Mouse (Mus musculus) midbrain, embryonic 12.5 days (tissue): ENCODE results near the gene Sh3bgrl2. TPM values are rescaled to one million over a fixed set of nuclear protein-coding genes. Genes with fewer than 3 reads are reported as not detected.

ENCODE experiments used
- ATAC-seq: fragments of 200-750 bp; cut with Nextera tagmentation; 2 replicates; pipeline ENCODE4 v1.8.0; 2017; ENCODE audit warnings: low read depth, moderate TSS enrichment, moderate library complexity; ENCODE audit not compliant: low FRiP score
- H3K27ac ChIP-seq: fragments of 300-500 bp; sonication (generic); replicated peaks from 2 replicates; pipeline ENCODE4 v1.5.1; 2016; ENCODE audit warnings: mild to moderate bottlenecking
- H3K27me3 ChIP-seq: fragments of 300-500 bp; sonication (generic); 2 replicates; pipeline ENCODE4 v1.6.1; 2016; ENCODE audit warnings: mild to moderate bottlenecking
- H3K36me3 ChIP-seq: fragments of 300-500 bp; sonication (generic); 2 replicates; pipeline ENCODE4 v1.6.1; 2016
- H3K4me1 ChIP-seq: fragments of 300-500 bp; sonication (generic); 2 replicates; pipeline ENCODE4 v1.6.1; 2016
- H3K4me2 ChIP-seq: fragments of 300-500 bp; sonication (generic); replicated peaks from 2 replicates; pipeline ENCODE4 v1.6.1; 2016; ENCODE audit warnings: mild to moderate bottlenecking, moderate library complexity
- H3K4me3 ChIP-seq: fragments of 300-500 bp; sonication (generic); 2 replicates; pipeline ENCODE4 v1.5.1; 2016; ENCODE audit warnings: mild to moderate bottlenecking
- H3K9ac ChIP-seq: fragments of 300-500 bp; sonication (generic); replicated peaks from 2 replicates; pipeline ENCODE4 v1.6.1; 2016; ENCODE audit warnings: mild to moderate bottlenecking, moderate library complexity
- H3K9me3 ChIP-seq: fragments of 300-500 bp; sonication (generic); 2 replicates; pipeline ENCODE4 v1.6.1; 2016; ENCODE audit warnings: mild to moderate bottlenecking
- WGBS: fragments of 180-500 bp; shearing (Covaris S2); methylation state at CpG from one replicate; pipeline ENCODE4 v1.1.7; 2016; 5-methylcytosine and 5-hydroxymethylcytosine counted together
- polyA plus RNA-seq: library from polyadenylated mRNA; unstranded; fragments of >200 nt; fragmentation: Nextera tagmentation; extraction: Ambion mirVana; gene quantifications from 2 replicates; pipeline ENCODE4 v1.2.1, GENCODE M21; 2016

Gene Sh3bgrl2
- polyA plus RNA-seq, 1 experiment from 2014 or later: 6.6 TPM

GRCm38 (mm10) chr9:83598047-83598446, 49.9 kb downstream of the Sh3bgrl2 start:
- Histone ChIP-seq H3K36me3 (no peaks in the 10 kb centered on the region), H3K4me2 (no peak overlapping the region), H3K27me3 (no peaks in the 10 kb centered on the region), H3K9me3 (no peaks in the 10 kb centered on the region), H3K4me3 (no peak overlapping the region), H3K9ac (no peak overlapping the region), H3K27ac (no peak overlapping the region), H3K4me1 (peaks cover 8% of the 10 kb centered on the region)
- 68% methylated on average over 7 of the region's 7 CpGs for WGBS
- ATAC-seq: no peak

DNA sequence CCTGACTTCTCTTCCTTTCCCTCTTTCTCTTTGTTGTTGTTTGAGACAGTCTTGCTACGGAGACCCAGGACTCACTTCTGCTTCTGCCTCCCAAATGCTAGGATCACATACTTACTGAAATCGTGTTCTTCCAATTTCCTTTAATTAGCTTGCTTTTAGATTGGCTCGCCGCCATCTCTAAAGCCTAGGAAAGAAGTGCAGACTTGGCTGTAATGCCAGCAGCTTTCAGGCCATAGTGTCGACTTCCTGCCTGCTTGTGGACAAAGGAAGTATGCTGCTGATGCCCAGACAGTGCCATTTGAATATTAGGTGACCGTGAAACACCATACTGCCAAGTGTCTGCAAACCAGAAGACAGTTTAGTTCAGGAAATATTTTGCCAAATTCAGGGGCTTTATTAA, 51.4 kb downstream of the Sh3bgrl2 start:
- no peak for ATAC-seq
- Histone ChIP-seq H3K4me2 (no peak overlapping the region), H3K27ac (no peak overlapping the region), H3K4me1 (peaks cover 22% of the 10 kb centered on the region), H3K36me3 (no peaks in the 10 kb centered on the region), H3K9me3 (no peaks in the 10 kb centered on the region), H3K9ac (no peak overlapping the region), H3K27me3 (no peaks in the 10 kb centered on the region), H3K4me3 (no peak overlapping the region)
- WGBS: 78% methylated on average over 6 of the region's 6 CpGs

DNA sequence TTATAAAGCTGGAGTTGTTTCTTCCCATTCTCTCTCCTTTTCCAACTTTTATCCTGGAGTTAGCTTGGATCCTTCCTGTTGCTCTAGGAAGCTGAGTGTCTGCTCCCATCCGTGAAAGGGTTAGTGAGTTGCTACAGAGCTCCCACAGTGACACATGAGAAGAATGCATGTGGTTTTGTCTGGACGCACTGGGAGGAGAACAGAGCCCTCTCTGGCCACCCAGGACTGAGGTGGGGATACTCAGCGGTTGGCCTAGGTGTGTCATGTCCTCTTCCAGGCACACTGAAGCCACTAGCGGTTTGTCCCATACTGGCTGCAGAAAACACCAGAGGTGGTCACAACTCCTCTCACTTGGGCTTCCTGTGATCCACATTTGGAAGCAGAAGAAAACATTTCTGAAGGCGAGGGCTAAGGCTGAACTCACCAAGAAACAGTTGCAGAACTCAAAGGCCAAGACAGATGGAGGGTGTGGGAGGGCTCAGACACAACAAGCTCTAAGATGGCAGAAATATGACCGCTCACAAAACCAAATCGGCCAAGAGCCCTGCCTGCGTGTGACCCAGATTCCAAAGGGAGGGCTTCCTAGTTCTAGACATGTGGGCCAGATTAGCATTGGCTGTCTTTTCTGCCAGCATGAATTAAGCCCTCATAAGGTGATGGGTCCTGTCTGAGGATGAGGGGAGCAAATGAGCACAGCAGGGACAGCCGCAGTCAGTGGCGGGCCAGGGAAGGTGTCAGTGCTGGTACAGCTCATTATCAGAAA, 52.3 kb downstream of the Sh3bgrl2 start:
- no peaks in the 10 kb centered on the region for H3K9me3 ChIP-seq
- H3K4me2 ChIP-seq: no peak overlapping the region
- 62% methylated on average over 10 of the region's 10 CpGs for WGBS
- H3K27me3 ChIP-seq: no peaks in the 10 kb centered on the region
- ATAC-seq: no peak; the same call in 1 of the 2 replicates
- no peak overlapping the region for H3K27ac ChIP-seq
- no peak overlapping the region for H3K4me3 ChIP-seq
- H3K9ac ChIP-seq: no peak overlapping the region
- no peaks in the 10 kb centered on the region for H3K36me3 ChIP-seq
- H3K4me1 ChIP-seq: peaks cover 25% of the 10 kb centered on the region

DNA sequence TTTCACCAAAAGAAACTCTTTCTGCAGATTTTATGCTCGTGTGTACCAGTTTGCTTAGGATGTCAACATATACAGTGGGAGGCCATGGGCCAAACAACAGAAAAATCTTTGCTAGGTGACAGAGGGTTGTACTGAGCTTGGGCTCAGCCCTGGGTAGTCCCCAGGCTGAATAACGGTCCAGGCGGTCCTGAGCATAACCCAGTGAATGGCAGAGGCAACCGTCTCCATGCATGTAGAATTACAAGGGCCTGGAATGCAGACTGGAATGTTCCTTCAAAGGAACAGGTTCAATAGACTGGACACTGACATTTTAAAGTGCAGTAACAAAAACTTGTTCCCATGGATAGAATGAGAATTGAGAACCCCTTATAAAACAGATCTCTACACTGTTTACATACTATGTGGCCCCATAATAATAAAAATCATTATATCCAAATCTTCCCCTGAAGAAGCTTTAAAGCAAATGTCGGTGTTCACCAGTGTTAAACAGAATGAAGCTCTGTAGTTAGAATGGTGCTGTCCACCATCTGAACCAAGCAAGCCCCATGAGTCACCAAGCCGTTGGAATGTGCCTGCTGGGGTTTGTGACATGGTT, 54.1 kb downstream of the Sh3bgrl2 start:
- Histone ChIP-seq H3K36me3 (no peaks in the 10 kb centered on the region), H3K9ac (no peak overlapping the region), H3K4me1 (peaks cover 32% of the 10 kb centered on the region), H3K27me3 (no peaks in the 10 kb centered on the region), H3K4me2 (no peak overlapping the region), H3K9me3 (no peaks in the 10 kb centered on the region), H3K4me3 (no peak overlapping the region), H3K27ac (peak overlapping the region; percentile 46; the same call in 1 of the 2 replicates)
- peak; percentile 59; the same call in 1 of the 2 replicates for ATAC-seq
- 26% methylated on average over 6 of the region's 6 CpGs for WGBS

DNA sequence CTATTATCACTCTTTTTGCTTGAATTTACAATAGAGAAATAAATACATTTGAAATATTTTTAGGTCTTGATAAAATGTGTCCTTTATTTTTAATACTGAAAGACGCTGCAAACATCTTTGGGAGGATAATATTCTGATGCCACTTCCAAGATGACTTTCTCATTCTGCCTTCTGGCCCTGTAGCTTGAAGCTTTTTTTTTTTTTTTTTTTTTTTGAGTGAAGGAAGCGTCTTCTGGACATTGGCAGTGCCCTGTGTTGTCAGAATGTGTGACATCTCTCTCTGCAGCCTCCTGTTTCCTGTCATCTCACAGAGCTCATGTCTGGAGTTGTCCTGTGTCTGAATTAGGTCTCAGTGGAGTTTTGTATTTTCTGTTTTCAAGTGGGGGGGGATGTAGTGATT, 55.0 kb downstream of the Sh3bgrl2 start:
- WGBS: 48% methylated on average over 2 of the region's 2 CpGs
- no peaks in the 10 kb centered on the region for H3K36me3 ChIP-seq
- ATAC-seq: no peak
- H3K27ac ChIP-seq: no peak overlapping the region
- no peak overlapping the region for H3K4me3 ChIP-seq
- H3K9me3 ChIP-seq: no peaks in the 10 kb centered on the region
- H3K4me1 ChIP-seq: peaks cover 35% of the 10 kb centered on the region
- no peaks in the 10 kb centered on the region for H3K27me3 ChIP-seq
- H3K9ac ChIP-seq: no peak overlapping the region
- no peak overlapping the region for H3K4me2 ChIP-seq

DNA sequence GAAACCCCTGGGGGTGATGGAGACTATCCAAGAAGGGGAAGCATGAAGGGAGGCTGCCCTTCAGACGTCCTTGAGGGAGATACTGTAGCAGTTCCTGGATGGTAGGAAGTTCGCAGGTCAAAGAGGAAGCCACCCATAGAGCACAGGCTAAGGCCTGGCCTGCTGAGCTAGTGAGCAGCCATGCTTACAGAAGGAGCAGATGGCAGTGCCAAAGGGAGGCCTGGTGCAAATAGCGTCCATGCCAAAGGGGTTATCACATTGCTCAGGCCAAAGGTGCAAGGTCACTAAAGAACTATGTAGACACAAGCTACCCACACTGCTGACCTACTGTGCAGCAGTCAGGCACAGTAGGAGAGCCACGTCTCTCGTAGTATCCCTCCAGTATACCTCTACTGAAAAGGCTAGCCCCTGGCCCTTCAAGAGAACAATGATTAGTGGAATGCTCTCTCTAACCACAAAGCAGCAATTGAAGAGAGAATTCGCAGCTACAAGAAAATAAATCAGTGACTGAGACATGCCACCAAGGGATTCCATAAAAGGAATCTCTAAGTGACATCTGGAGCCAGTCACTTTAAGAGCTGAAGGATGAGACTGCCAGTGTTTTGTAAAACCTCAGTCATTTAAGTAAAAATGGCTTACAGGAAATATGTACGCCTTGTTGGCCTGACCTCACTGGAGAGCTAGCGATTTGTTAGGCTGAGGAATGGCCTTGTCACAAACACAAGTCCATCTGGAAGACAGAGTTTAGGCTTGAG, 57.9 kb downstream of the Sh3bgrl2 start:
- Histone ChIP-seq H3K9ac (no peak overlapping the region), H3K9me3 (no peaks in the 10 kb centered on the region), H3K27ac (no peak overlapping the region), H3K4me3 (no peak overlapping the region), H3K4me1 (peaks cover 34% of the 10 kb centered on the region), H3K27me3 (no peaks in the 10 kb centered on the region), H3K36me3 (no peaks in the 10 kb centered on the region), H3K4me2 (no peak overlapping the region)
- 50% methylated on average over 8 of the region's 8 CpGs for WGBS
- no peak for ATAC-seq

GRCm38 (mm10) chr9:83608135-83608534, 60.0 kb downstream of the Sh3bgrl2 start:
- no peak overlapping the region for H3K4me2 ChIP-seq
- no peak overlapping the region for H3K9ac ChIP-seq
- no peak for ATAC-seq
- H3K9me3 ChIP-seq: no peaks in the 10 kb centered on the region
- peaks cover 30% of the 10 kb centered on the region for H3K4me1 ChIP-seq
- H3K27ac ChIP-seq: no peak overlapping the region
- 88% methylated on average over 1 of the region's 1 CpGs for WGBS
- H3K36me3 ChIP-seq: no peaks in the 10 kb centered on the region
- no peak overlapping the region for H3K4me3 ChIP-seq
- 0 out of 2 replicates have a peak, but pooled peaks cover 3% of the 10 kb centered on the region for H3K27me3 ChIP-seq

DNA sequence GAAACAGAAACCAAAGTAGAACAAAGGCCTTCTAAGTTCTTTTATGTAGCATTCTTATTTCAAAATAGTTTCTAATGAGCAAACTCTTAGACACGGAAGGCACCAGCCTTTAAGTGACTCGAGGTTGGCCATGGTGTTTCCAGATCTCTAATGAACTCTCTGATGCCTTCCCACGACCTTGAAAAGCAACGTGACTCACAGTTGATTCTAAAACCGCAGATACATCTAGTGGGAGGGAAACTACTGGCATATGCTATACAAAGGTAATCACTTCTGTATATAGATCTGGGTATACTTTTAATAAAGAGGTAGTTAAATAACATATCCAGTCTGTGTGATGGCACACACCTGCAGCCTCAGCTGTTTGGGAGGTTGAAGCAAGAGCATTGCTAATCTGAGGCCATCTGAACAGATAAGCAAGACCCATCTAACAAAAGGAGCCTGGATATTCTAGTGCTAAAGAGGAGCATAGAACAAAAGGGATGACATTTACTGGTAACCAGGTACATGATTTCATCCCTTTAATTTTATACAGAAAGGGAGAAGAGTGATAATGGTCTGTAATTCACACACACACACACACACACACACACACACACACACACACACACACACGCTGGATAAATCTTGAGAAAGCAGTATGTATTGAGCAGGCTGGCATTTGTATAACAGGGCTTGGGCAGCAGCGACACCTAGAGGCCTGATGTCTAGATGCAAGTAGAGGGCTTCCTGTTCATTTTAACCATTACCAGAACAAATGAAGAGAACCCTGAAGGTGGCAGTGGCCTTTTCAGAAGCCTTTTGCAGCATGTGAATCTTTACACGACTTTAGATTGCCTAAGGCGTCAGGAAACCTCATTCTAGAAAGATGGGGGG, 61.5 kb downstream of the Sh3bgrl2 start:
- Histone ChIP-seq H3K4me2 (no peak overlapping the region), H3K36me3 (no peaks in the 10 kb centered on the region), H3K9ac (no peak overlapping the region), H3K4me3 (no peak overlapping the region), H3K27me3 (0 out of 2 replicates have a peak, but pooled peaks cover 3% of the 10 kb centered on the region), H3K27ac (peak overlapping the region; percentile 12; the same call in 1 of the 2 replicates), H3K4me1 (peaks cover 16% of the 10 kb centered on the region; the same call in 1 of the 2 replicates), H3K9me3 (no peaks in the 10 kb centered on the region)
- peak; percentile 67 for ATAC-seq
- WGBS: 45% methylated on average over 9 of the region's 9 CpGs

DNA sequence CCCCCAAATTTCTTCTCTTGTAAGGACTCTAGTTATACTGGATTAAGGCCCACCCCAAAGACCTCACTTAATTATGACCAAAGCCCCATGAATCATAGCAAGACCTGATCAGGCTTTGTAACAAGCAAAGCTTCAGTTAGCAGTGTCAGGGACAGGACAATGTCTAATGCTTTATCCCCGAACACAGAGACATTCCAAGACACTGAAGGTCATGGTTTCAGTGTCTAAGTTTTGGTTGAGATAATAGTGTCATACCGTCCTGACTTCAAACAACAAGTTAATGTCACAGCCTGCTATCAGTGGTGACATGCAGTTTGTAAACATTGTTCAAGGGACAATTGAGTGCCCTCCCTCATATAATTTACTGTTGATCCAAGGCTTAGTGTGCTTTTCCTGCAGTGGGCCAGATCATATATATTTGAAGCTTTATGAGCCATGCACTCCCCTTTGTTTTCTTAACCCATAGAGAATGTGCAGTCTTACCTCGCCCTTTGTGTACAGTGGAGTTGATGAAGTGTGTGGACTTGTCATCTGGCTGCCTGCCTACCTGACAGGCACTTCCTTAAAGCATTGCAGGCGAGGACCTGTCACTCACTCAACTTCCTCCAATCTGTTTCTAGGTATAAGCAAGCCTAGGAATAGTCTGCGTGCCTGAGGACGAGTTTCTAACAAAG, 67.9 kb downstream of the Sh3bgrl2 start:
- peaks cover 8% of the 10 kb centered on the region; the same call in 1 of the 2 replicates for H3K4me1 ChIP-seq
- H3K4me3 ChIP-seq: no peak overlapping the region
- 61% methylated on average over 6 of the region's 6 CpGs for WGBS
- no peak overlapping the region for H3K4me2 ChIP-seq
- 0 out of 2 replicates have a peak, but pooled peaks cover 3% of the 10 kb centered on the region for H3K27me3 ChIP-seq
- no peaks in the 10 kb centered on the region for H3K36me3 ChIP-seq
- no peaks in the 10 kb centered on the region for H3K9me3 ChIP-seq
- H3K9ac ChIP-seq: no peak overlapping the region
- no peak for ATAC-seq
- no peak overlapping the region for H3K27ac ChIP-seq

GRCm38 (mm10) chr9:83616586-83617081, 68.5 kb downstream of the Sh3bgrl2 start:
- Histone ChIP-seq H3K36me3 (no peaks in the 10 kb centered on the region), H3K4me3 (no peak overlapping the region), H3K27ac (no peak overlapping the region), H3K9ac (no peak overlapping the region), H3K4me2 (no peak overlapping the region), H3K27me3 (0 out of 2 replicates have a peak, but pooled peaks cover 3% of the 10 kb centered on the region), H3K4me1 (peaks cover 8% of the 10 kb centered on the region; the same call in 1 of the 2 replicates), H3K9me3 (no peaks in the 10 kb centered on the region)
- WGBS: 41% methylated on average over 7 of the region's 7 CpGs
- no peak for ATAC-seq

- H3K4me2 ChIP-seq: no peak overlapping the region
- no peaks in the 10 kb centered on the region for H3K9me3 ChIP-seq
- no peaks in the 10 kb centered on the region for H3K36me3 ChIP-seq
- H3K27ac ChIP-seq: peak overlapping the region; percentile 60
- H3K9ac ChIP-seq: no peak overlapping the region
- no peaks in the 10 kb centered on the region for H3K27me3 ChIP-seq
- 42% methylated on average over 6 of the region's 6 CpGs for WGBS
- no peak overlapping the region for H3K4me3 ChIP-seq
- H3K4me1 ChIP-seq: peaks cover 8% of the 10 kb centered on the region; the same call in 1 of the 2 replicates
- peak; percentile 60; the same call in 1 of the 2 replicates for ATAC-seq
These were observed 75.3 kb downstream of the Sh3bgrl2 start for GRCm38 (mm10) chr9:83623455-83623854.
